Mouse (Mus musculus) erythroblast, embryonic 14.5 days (primary cell): ENCODE measurements around the gene Rab5c.

Source experiments
- GATA1 ChIP-seq: IDR thresholded peaks from 2 replicates; pipeline ENCODE4 v1.6.1; 2012; ENCODE audit warnings: low read length, inconsistent platforms, mixed read lengths
- TAL1 ChIP-seq: IDR thresholded peaks from 3 replicates; pipeline ENCODE4 v1.6.1; 2012; ENCODE audit warnings: low read length, inconsistent platforms, mixed read lengths

- TF ChIP-seq TAL1: no peak
- no peak for TF ChIP-seq GATA1
Observed at GRCm38 (mm10) chr11:100762831-100763230, 24.8 kb upstream of the Rab5c start, which contains the start of gene Hcrt.
